Mouse (Mus musculus): Measurements from ENCODE around the gene Nudc. TPM values are rescaled to one million over a fixed set of nuclear protein-coding genes. Genes with fewer than 3 reads are reported as not detected.

Nudc gene
- polyA plus RNA-seq, 1 experiment, result 267 TPM

GRCm38 (mm10) chr4:133501514-133501913, 44.3 kb downstream of the Nudc start:
- Histone ChIP-seq H3K79me2 (ENCODE audit: control insufficient read depth, insufficient read depth) (no peaks in the 10 kb centered on the region), H3K36me3 (ENCODE audit: control insufficient read depth, insufficient read depth) (no peaks in the 10 kb centered on the region), H3K4me3 (ENCODE audit: insufficient read depth, poor library complexity, severe bottlenecking) (no peak overlapping the region), H3ac (ENCODE audit: control insufficient read depth, insufficient read length, low read depth) (no peak overlapping the region), H3K27me3 (ENCODE audit: control insufficient read depth, insufficient read depth, insufficient read length) (peaks cover 46% of the 10 kb centered on the region), H3K79me3 (ENCODE audit: low read depth) (no peaks in the 10 kb centered on the region)
- TF ChIP-seq FOSL1 (IDR thresholded peaks at IDR 0.05; ENCODE audit: insufficient read depth, low read length, poor library complexity, severe bottlenecking) (no peak), CEBPB (IDR thresholded peaks at IDR 0.05; ENCODE audit: low read depth) (no peak), MYOD1 (IDR thresholded peaks at IDR 0.05; ENCODE audit: control insufficient read depth, insufficient read length, low read depth) (no peak), CTCF (IDR thresholded peaks at IDR 0.05; ENCODE audit: control insufficient read depth, insufficient read depth, insufficient read length) (no peak), USF1 (IDR thresholded peaks at IDR 0.05; ENCODE audit: low read depth) (no peak), MAX (IDR thresholded peaks at IDR 0.05) (no peak), MYOG (IDR thresholded peaks at IDR 0.05; ENCODE audit: control insufficient read depth, extremely low read depth, insufficient read length) (no peak)

GRCm38 (mm10) chr4:133498160-133498724, 47.6 kb downstream of the Nudc start, which contains the start of gene Trnp1:
Gene Trnp1 (minus strand): TSS chr4:133498550.
- H3K27me3 ChIP-seq (ENCODE audit: control insufficient read depth, insufficient read depth, insufficient read length), result peaks cover 43% of the 10 kb centered on the region

GRCm38 (mm10) chr4:133497461-133498159, 48.2 kb downstream of the Nudc start:
- H3ac ChIP-seq (ENCODE audit: control insufficient read depth, insufficient read length, low read depth), result peak overlapping the region; percentile 60
- H3K27me3 ChIP-seq (ENCODE audit: control insufficient read depth, insufficient read depth, insufficient read length), result peaks cover 43% of the 10 kb centered on the region
- no peak for TF ChIP-seq FOSL1 (IDR thresholded peaks at IDR 0.05; ENCODE audit: insufficient read depth, low read length, poor library complexity, severe bottlenecking)
- TF ChIP-seq MYOD1 (IDR thresholded peaks at IDR 0.05; ENCODE audit: control insufficient read depth, insufficient read length, low read depth), result no peak
- no peak for TF ChIP-seq MYOG (IDR thresholded peaks at IDR 0.05; ENCODE audit: control insufficient read depth, extremely low read depth, insufficient read length)
- no peak for TF ChIP-seq CEBPB (IDR thresholded peaks at IDR 0.05; ENCODE audit: low read depth)
- no peak for TF ChIP-seq USF1 (IDR thresholded peaks at IDR 0.05; ENCODE audit: low read depth)
- no peak for TF ChIP-seq CTCF (IDR thresholded peaks at IDR 0.05; ENCODE audit: control insufficient read depth, insufficient read depth, insufficient read length)
- TF ChIP-seq MAX (IDR thresholded peaks at IDR 0.05), result no peak
- no peaks in the 10 kb centered on the region for H3K36me3 ChIP-seq (ENCODE audit: control insufficient read depth, insufficient read depth)
- peak overlapping the region; percentile 18 for H3K4me3 ChIP-seq (ENCODE audit: insufficient read depth, poor library complexity, severe bottlenecking)
- H3K79me2 ChIP-seq (ENCODE audit: control insufficient read depth, insufficient read depth), result no peaks in the 10 kb centered on the region
- no peaks in the 10 kb centered on the region for H3K79me3 ChIP-seq (ENCODE audit: low read depth)

More at GRCm38 (mm10) chr4:133498160-133498724, 47.6 kb downstream of the Nudc start, which contains the start of gene Trnp1:
- H3K4me3 ChIP-seq (ENCODE audit: insufficient read depth, poor library complexity, severe bottlenecking), result peak within 1 kb of the TSS; percentile 18
- no peaks in the 10 kb centered on the region for H3K79me3 ChIP-seq (ENCODE audit: low read depth)
- no peak for TF ChIP-seq CTCF (IDR thresholded peaks at IDR 0.05; ENCODE audit: control insufficient read depth, insufficient read depth, insufficient read length)
- peak; percentile 64 for TF ChIP-seq MAX (IDR thresholded peaks at IDR 0.05)
- no peak for TF ChIP-seq MYOD1 (IDR thresholded peaks at IDR 0.05; ENCODE audit: control insufficient read depth, insufficient read length, low read depth)
- TF ChIP-seq USF1 (IDR thresholded peaks at IDR 0.05; ENCODE audit: low read depth), result no peak
- no peak for TF ChIP-seq CEBPB (IDR thresholded peaks at IDR 0.05; ENCODE audit: low read depth)
- peak within 1 kb of the TSS; percentile 60 for H3ac ChIP-seq (ENCODE audit: control insufficient read depth, insufficient read length, low read depth)
- no peaks in the 10 kb centered on the region for H3K79me2 ChIP-seq (ENCODE audit: control insufficient read depth, insufficient read depth)
- no peaks in the 10 kb centered on the region for H3K36me3 ChIP-seq (ENCODE audit: control insufficient read depth, insufficient read depth)

GRCm38 (mm10) chr4:133496738-133497445, 48.9 kb downstream of the Nudc start:
- no peak overlapping the region for H3K4me3 ChIP-seq (ENCODE audit: insufficient read depth, poor library complexity, severe bottlenecking)
- no peaks in the 10 kb centered on the region for H3K36me3 ChIP-seq (ENCODE audit: control insufficient read depth, insufficient read depth)
- H3ac ChIP-seq (ENCODE audit: control insufficient read depth, insufficient read length, low read depth), result no peak overlapping the region
- H3K79me2 ChIP-seq (ENCODE audit: control insufficient read depth, insufficient read depth), result no peaks in the 10 kb centered on the region
- peaks cover 43% of the 10 kb centered on the region for H3K27me3 ChIP-seq (ENCODE audit: control insufficient read depth, insufficient read depth, insufficient read length)
- TF ChIP-seq FOSL1 (IDR thresholded peaks at IDR 0.05; ENCODE audit: insufficient read depth, low read length, poor library complexity, severe bottlenecking), result no peak
- no peak for TF ChIP-seq USF1 (IDR thresholded peaks at IDR 0.05; ENCODE audit: low read depth)
- TF ChIP-seq MAX (IDR thresholded peaks at IDR 0.05), result no peak
- TF ChIP-seq CEBPB (IDR thresholded peaks at IDR 0.05; ENCODE audit: low read depth), result no peak
- no peak for TF ChIP-seq MYOD1 (IDR thresholded peaks at IDR 0.05; ENCODE audit: control insufficient read depth, insufficient read length, low read depth)
- TF ChIP-seq MYOG (IDR thresholded peaks at IDR 0.05; ENCODE audit: control insufficient read depth, extremely low read depth, insufficient read length), result no peak
- no peak for TF ChIP-seq CTCF (IDR thresholded peaks at IDR 0.05; ENCODE audit: control insufficient read depth, insufficient read depth, insufficient read length)
- H3K79me3 ChIP-seq (ENCODE audit: low read depth), result no peaks in the 10 kb centered on the region

- TF ChIP-seq CEBPB (IDR thresholded peaks at IDR 0.05; ENCODE audit: low read depth) (no peak), MYOD1 (IDR thresholded peaks at IDR 0.05; ENCODE audit: control insufficient read depth, insufficient read length, low read depth) (no peak), FOSL1 (IDR thresholded peaks at IDR 0.05; ENCODE audit: insufficient read depth, low read length, poor library complexity, severe bottlenecking) (no peak), MYOG (IDR thresholded peaks at IDR 0.05; ENCODE audit: control insufficient read depth, extremely low read depth, insufficient read length) (no peak), MAX (IDR thresholded peaks at IDR 0.05) (no peak), USF1 (IDR thresholded peaks at IDR 0.05; ENCODE audit: low read depth) (no peak)
- Histone ChIP-seq H3K27me3 (ENCODE audit: control insufficient read depth, insufficient read depth, insufficient read length) (peaks cover 37% of the 10 kb centered on the region), H3K36me3 (ENCODE audit: control insufficient read depth, insufficient read depth) (no peaks in the 10 kb centered on the region), H3K4me3 (ENCODE audit: insufficient read depth, poor library complexity, severe bottlenecking) (no peak overlapping the region), H3K79me2 (ENCODE audit: control insufficient read depth, insufficient read depth) (no peaks in the 10 kb centered on the region), H3K79me3 (ENCODE audit: low read depth) (no peaks in the 10 kb centered on the region), H3ac (ENCODE audit: control insufficient read depth, insufficient read length, low read depth) (no peak overlapping the region)
Observed at GRCm38 (mm10) chr4:133495711-133496110, 50.1 kb downstream of the Nudc start.

Measured in C2C12 (cell line).